Mouse (Mus musculus): ENCODE measurements around the gene Bcl2l11. TPM values are rescaled to one million over a fixed set of nuclear protein-coding genes. Genes with fewer than 3 reads are reported as not detected.

Gene Bcl2l11
- polyA plus RNA-seq, 1 experiment, result 4.0 TPM

DNA sequence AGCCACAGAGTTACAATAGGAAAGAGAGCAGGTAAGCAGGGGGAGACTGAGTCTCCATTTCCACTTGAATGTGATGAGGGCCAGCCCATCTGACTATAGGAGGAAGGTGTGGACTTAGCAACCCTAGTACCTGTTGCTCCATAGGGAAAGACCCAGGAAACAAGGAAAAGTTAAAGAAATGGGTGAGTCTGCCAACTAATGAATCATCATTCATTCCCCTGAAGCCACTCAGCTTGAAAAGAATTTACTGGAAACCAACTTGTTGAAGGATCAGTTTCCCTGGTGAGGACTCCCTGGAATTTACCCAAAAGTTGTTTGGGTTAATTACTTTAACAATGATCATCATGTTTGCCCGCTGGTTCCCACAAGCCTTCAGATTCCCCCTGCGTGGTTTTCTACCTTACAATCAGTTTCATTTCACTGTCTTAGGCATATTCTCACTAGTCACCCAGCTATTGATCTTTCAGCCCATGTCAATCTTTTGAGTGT lies 84.0 kb downstream of the Bcl2l11 start:
- TF ChIP-seq MYOD1 (IDR thresholded peaks at IDR 0.05; ENCODE audit: control insufficient read depth, insufficient read length, low read depth), result no peak
- TF ChIP-seq USF1 (IDR thresholded peaks at IDR 0.05; ENCODE audit: low read depth), result no peak
- peak; percentile 29 for TF ChIP-seq CEBPB (IDR thresholded peaks at IDR 0.05; ENCODE audit: low read depth)
- no peak for TF ChIP-seq MAX (IDR thresholded peaks at IDR 0.05)
- peak; percentile 23 for TF ChIP-seq FOSL1 (IDR thresholded peaks at IDR 0.05; ENCODE audit: insufficient read depth, low read length, poor library complexity, severe bottlenecking)
- H3K4me3 ChIP-seq (ENCODE audit: insufficient read depth, poor library complexity, severe bottlenecking), result no peak overlapping the region
- H3K27me3 ChIP-seq (ENCODE audit: control insufficient read depth, insufficient read depth, insufficient read length), result no peaks in the 10 kb centered on the region
- no peaks in the 10 kb centered on the region for H3K79me3 ChIP-seq (ENCODE audit: low read depth)
- H3ac ChIP-seq (ENCODE audit: control insufficient read depth, insufficient read length, low read depth), result no peak overlapping the region
- H3K79me2 ChIP-seq (ENCODE audit: control insufficient read depth, insufficient read depth), result no peaks in the 10 kb centered on the region
- no peaks in the 10 kb centered on the region for H3K36me3 ChIP-seq (ENCODE audit: control insufficient read depth, insufficient read depth)

DNA sequence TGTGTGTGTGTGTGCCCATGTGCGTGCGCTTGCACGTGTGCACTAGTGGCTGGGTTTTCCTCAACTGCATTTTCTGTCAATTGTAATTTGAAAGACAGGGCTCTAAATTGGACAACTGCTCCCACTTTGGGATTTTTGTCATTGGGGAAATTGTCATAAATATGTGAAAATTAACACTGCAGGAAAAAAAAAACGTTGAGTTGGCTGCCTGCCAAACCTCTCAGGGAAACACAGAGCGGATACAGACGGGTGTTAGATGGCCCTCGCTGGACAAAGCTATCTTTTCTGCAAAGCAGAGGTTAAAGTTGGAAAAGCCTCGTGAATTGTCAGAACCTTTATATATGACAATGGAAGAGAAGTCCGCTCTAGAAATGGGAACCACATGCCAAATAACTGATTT lies 84.5 kb downstream of the Bcl2l11 start:
- no peak overlapping the region for H3K4me3 ChIP-seq (ENCODE audit: insufficient read depth, poor library complexity, severe bottlenecking)
- TF ChIP-seq MYOD1 (IDR thresholded peaks at IDR 0.05; ENCODE audit: control insufficient read depth, insufficient read length, low read depth) (no peak), FOSL1 (IDR thresholded peaks at IDR 0.05; ENCODE audit: insufficient read depth, low read length, poor library complexity, severe bottlenecking) (no peak), CTCF (IDR thresholded peaks at IDR 0.05; ENCODE audit: control insufficient read depth, insufficient read depth, insufficient read length) (no peak), MYOG (IDR thresholded peaks at IDR 0.05; ENCODE audit: control insufficient read depth, extremely low read depth, insufficient read length) (no peak), MAX (IDR thresholded peaks at IDR 0.05) (peak; percentile 10)
- H3K27me3 ChIP-seq (ENCODE audit: control insufficient read depth, insufficient read depth, insufficient read length), result no peaks in the 10 kb centered on the region

DNA sequence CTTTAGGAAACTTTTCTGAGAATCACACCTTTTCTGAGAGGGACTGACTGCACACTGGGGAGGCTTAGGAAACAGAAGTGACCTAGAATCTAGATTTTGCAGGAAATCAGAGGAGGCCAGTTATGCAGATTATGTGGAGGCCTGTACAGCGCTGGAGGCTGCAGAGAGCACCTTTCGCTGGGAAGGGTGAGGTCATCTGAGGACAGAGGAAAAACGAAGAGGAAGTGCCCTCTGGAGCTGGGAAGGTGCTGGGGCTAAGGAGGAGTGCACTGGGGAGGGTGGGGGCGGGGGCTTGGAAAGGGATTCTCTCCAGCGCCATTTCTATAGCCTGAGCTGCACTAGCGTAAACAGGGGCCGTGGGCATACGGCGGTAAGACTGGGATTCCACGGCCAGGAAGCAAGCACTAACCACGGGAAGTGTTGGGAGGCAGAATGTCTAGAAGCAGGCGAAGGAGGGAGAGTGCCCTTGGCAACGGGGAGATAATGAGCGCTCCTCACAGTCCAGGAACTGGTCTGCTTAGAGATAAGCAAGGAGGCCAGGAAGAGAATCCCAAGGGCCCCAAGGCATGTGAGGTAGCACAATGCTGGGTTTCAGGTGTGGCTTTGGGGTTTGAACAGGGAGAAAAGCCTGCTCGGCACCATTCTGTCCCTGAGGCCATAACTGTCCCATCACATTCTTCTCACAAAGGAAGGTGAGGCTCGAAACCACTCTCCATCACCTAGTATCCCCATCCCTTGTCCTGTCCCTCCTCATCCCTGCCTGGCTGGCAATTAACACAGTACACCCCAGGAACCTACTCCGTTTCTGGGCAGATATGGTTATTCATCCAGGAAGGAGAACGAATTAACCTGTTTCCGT lies 85.4 kb downstream of the Bcl2l11 start:
- no peak overlapping the region for H3ac ChIP-seq (ENCODE audit: control insufficient read depth, insufficient read length, low read depth)
- H3K36me3 ChIP-seq (ENCODE audit: control insufficient read depth, insufficient read depth), result no peaks in the 10 kb centered on the region
- no peak overlapping the region for H3K4me3 ChIP-seq (ENCODE audit: insufficient read depth, poor library complexity, severe bottlenecking)
- TF ChIP-seq FOSL1 (IDR thresholded peaks at IDR 0.05; ENCODE audit: insufficient read depth, low read length, poor library complexity, severe bottlenecking) (no peak), CTCF (IDR thresholded peaks at IDR 0.05; ENCODE audit: control insufficient read depth, insufficient read depth, insufficient read length) (no peak), MYOD1 (IDR thresholded peaks at IDR 0.05; ENCODE audit: control insufficient read depth, insufficient read length, low read depth) (no peak), USF1 (IDR thresholded peaks at IDR 0.05; ENCODE audit: low read depth) (no peak), CEBPB (IDR thresholded peaks at IDR 0.05; ENCODE audit: low read depth) (no peak), MAX (IDR thresholded peaks at IDR 0.05) (no peak), MYOG (IDR thresholded peaks at IDR 0.05; ENCODE audit: control insufficient read depth, extremely low read depth, insufficient read length) (no peak)
- H3K27me3 ChIP-seq (ENCODE audit: control insufficient read depth, insufficient read depth, insufficient read length), result no peaks in the 10 kb centered on the region
- no peaks in the 10 kb centered on the region for H3K79me3 ChIP-seq (ENCODE audit: low read depth)
- no peaks in the 10 kb centered on the region for H3K79me2 ChIP-seq (ENCODE audit: control insufficient read depth, insufficient read depth)

More for the DNA sequence above, 84.5 kb downstream of the Bcl2l11 start:
- Histone ChIP-seq H3ac (ENCODE audit: control insufficient read depth, insufficient read length, low read depth) (no peak overlapping the region), H3K79me3 (ENCODE audit: low read depth) (no peaks in the 10 kb centered on the region), H3K79me2 (ENCODE audit: control insufficient read depth, insufficient read depth) (no peaks in the 10 kb centered on the region), H3K36me3 (ENCODE audit: control insufficient read depth, insufficient read depth) (no peaks in the 10 kb centered on the region)

DNA sequence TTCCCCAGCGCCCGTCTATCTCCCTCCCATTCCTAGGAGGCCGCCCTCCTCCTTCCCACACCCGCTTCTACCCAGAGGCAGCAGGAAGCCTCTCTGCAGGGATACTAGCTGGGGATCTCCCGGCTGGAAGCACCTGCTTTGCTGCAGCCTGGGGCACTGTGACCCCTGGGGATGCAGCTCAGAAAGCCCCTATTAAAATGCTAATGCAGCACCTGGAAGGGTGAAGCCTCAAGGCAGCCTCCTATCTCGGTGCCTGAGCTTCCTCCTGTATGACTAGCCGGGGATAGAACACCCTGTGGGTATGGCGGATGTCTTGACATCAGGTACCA lies 86.0 kb downstream of the Bcl2l11 start:
- H3K79me3 ChIP-seq (ENCODE audit: low read depth), result no peaks in the 10 kb centered on the region
- no peak overlapping the region for H3K4me3 ChIP-seq (ENCODE audit: insufficient read depth, poor library complexity, severe bottlenecking)
- no peaks in the 10 kb centered on the region for H3K27me3 ChIP-seq (ENCODE audit: control insufficient read depth, insufficient read depth, insufficient read length)
- H3K79me2 ChIP-seq (ENCODE audit: control insufficient read depth, insufficient read depth), result no peaks in the 10 kb centered on the region
- H3ac ChIP-seq (ENCODE audit: control insufficient read depth, insufficient read length, low read depth), result no peak overlapping the region
- TF ChIP-seq MYOD1 (IDR thresholded peaks at IDR 0.05; ENCODE audit: control insufficient read depth, insufficient read length, low read depth) (no peak), USF1 (IDR thresholded peaks at IDR 0.05; ENCODE audit: low read depth) (no peak), MYOG (IDR thresholded peaks at IDR 0.05; ENCODE audit: control insufficient read depth, extremely low read depth, insufficient read length) (no peak), CTCF (IDR thresholded peaks at IDR 0.05; ENCODE audit: control insufficient read depth, insufficient read depth, insufficient read length) (no peak)
- no peaks in the 10 kb centered on the region for H3K36me3 ChIP-seq (ENCODE audit: control insufficient read depth, insufficient read depth)
